Mouse (Mus musculus) layer of hippocampus, adult 11-12 months (tissue): ENCODE measurements around the gene Gstm2.

Source experiments
- DNase-seq: peaks from one replicate; pipeline ENCODE4 v3.0.0; 2022; ENCODE audit warnings: low spot score

Gstm2 gene

DNA sequence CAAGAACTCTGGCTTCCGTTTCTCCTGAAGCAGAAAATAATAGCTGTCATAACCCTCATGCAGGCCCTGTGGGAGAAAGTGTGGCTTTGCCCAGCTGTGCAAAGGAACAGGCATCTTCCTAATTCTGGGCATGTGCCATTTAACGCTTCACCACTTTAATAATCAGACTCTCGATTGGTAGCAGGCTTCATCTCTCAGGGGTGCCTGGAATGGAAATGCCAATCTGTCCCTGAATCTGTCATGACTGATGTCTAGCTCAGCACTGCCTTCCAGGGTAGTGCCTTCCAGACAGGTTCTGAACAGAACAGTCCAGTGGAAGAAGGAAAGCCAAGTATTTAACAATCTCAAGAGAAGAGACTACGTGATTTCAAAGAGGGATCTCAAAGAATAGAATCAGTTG, 45.0 kb downstream of the Gstm2 start:
- peak; percentile 28 for DNase-seq

DNA sequence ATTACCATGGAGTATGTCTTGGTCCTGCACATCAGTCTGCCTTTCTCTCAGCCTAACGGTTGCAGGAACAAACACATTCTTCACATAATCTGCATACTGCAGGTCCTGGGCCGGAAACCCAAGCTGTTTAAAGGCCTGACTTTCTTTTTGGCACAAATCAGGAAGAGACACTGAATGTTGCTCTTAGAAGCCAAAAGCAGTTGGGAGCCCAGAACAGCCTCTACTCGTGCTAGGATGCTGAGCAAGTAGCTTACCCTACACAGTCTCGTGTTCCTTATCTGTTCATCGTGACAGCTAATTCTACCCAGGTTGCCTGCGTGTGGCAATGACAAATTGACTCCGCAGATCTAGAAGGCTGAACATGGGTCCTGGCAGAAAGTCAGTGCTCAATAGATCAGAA, 45.7 kb downstream of the Gstm2 start:
- DNase-seq: no peak

DNA sequence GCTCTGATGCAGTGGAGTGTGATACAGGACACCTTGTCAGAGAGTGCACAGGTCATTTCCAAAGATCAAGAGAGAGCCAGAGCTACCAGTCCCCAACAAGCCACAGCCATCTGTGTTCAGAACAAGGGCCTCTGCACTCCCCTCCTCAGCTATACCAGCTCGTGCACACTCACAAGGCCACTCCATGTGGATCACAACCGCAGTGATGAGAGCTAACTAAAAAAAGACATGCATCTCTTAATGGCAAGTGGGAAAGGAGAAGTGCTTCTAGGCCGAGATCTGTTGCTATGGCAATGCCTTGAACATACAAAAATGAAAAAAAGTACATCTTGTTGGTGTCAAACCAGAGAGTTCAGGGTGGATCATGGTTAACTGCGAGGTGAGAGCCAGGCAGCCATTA, 46.4 kb downstream of the Gstm2 start:
- DNase-seq: peak; percentile 41

DNA sequence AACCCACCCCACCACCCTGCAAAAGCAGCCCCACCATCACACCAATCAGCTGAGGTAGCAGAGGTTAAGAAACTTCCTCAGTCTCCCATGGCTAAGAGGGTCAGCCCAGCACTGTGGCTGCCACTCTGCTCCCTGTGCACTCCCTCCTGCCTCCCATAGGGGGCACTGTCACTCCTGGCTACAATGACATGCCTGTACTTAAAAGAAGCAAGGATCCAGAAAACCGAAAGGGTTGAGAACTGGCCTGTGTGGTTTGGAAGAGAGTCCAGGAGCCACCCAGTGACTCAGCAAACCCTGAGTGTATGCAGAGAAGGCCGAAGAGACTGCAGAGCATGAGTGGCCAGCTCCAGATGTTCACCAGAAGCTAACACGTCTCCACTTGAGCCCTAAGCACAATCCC, 46.9 kb downstream of the Gstm2 start:
- DNase-seq: peak; percentile 70

DNA sequence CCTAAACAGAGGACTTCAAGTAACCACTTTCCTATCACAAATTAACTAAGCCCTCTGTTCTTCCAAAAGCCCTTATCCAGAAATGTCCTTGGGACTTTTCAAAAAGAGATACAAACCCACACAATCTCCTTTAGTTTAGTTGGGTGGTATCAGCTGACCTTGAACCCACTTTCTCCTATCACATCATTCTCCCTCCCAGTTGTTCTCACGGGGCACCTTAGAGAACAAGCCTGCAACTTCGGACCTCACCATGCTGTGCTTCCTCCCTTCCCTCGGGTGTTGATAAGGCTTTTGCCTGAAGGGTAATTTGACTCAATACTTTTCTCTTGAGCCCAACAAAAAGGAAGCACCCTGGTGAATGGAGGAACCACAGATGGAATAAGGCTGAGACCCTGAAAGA, 50.4 kb downstream of the Gstm2 start:
- DNase-seq: no peak

DNA sequence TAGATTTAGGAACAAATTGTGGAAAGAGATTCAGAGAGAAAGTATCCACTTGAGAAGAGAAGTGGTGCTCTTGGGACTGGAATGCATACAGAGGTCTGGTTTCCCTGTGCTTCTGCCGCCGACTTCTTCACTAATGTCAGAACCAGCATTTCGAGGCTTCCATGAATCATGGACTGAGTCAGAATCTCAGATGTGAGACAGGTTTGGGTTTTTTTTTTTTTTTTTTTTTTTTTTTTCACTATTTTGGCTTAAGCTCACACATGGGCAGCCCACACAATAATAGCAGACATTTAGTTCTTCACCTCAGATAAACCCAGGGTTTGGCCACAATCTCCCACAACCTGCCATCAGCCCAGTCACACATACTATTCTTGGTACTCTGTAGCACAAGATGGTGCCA, 51.0 kb downstream of the Gstm2 start:
- no peak for DNase-seq

DNA sequence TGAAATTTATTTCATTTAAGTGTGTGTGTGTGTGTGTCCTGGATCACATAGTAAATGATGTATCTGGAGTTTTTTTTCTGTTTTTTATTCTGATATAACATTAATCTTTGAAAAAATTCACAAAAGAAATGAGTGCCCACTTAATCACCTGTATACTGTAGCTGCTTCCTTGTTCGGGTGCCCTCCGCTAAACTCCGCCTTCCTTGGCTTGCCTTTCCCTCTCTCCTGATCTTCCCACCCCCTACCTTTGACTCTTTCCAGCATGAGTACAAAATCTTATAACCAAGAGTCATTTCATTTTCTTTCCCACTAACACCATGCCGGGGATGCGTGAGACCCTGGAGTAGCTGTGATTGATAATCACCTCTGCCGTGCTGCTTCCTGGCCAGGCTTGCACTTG, 54.1 kb downstream of the Gstm2 start:
- no peak for DNase-seq
